Mouse (Mus musculus) adrenal gland, adult (tissue): ENCODE measurements around the gene Pacsin2.
A peak's percentile ranks its signal among the peaks of the same experiment; 100 is the strongest.
"Not testable (repeated sequence)": the region's sequence is repeated elsewhere in the genome, so short reads cannot be mapped to it uniquely, and the experiment has no call there.

Experiments
- DNase-seq, 2 experiments: peaks; one replicate each; pipeline ENCODE4 v3.0.0; 2022 to 2023; ENCODE audit warnings: low spot score in 1 of 2; ENCODE audit not compliant: inconsistent age in 2 of 2

Gene Pacsin2

GRCm38 (mm10) chr15:83481236-83481780 lies 16.9 kb upstream of the Pacsin2 start:
- no peak for DNase-seq

- DNase-seq, result no peak
Observed at GRCm38 (mm10) chr15:83479818-83480217, 15.4 kb upstream of the Pacsin2 start.

GRCm38 (mm10) chr15:83478096-83478495 lies 13.7 kb upstream of the Pacsin2 start:
- no peak for DNase-seq

- DNase-seq, result no peak
Observed at GRCm38 (mm10) chr15:83476593-83477273, 12.3 kb upstream of the Pacsin2 start.

GRCm38 (mm10) chr15:83474466-83474836 lies 10.0 kb upstream of the Pacsin2 start:
- peak; percentile 63 to 81 for DNase-seq

- DNase-seq, result peak; percentile 84 to 88
Observed at GRCm38 (mm10) chr15:83473832-83474465, 9.5 kb upstream of the Pacsin2 start.

GRCm38 (mm10) chr15:83473251-83473650 lies 8.8 kb upstream of the Pacsin2 start:
- no peak for DNase-seq

- peak in 1 of 2 experiments; percentile 39 for DNase-seq
Observed at GRCm38 (mm10) chr15:83471476-83471875, 7.1 kb upstream of the Pacsin2 start.

GRCm38 (mm10) chr15:83470443-83470842 lies 6.0 kb upstream of the Pacsin2 start:
- no peak for DNase-seq

GRCm38 (mm10) chr15:83469279-83469821 lies 4.9 kb upstream of the Pacsin2 start:
- DNase-seq, result no peak

GRCm38 (mm10) chr15:83467232-83467966 lies 3.0 kb upstream of the Pacsin2 start:
- DNase-seq, result no peak

GRCm38 (mm10) chr15:83466331-83466730 lies 1.9 kb upstream of the Pacsin2 start:
- no peak for DNase-seq

GRCm38 (mm10) chr15:83464905-83465650 lies 672 bp upstream of the Pacsin2 start:
- DNase-seq, result no peak

GRCm38 (mm10) chr15:83463369-83464082 lies 880 bp downstream of the Pacsin2 start:
- peak in 1 of 2 experiments; percentile 56 for DNase-seq

- not testable (repeated sequence) for DNase-seq
Observed at GRCm38 (mm10) chr15:83462349-83462748, 2.1 kb downstream of the Pacsin2 start.

GRCm38 (mm10) chr15:83460891-83461290 lies 3.5 kb downstream of the Pacsin2 start:
- DNase-seq, result no peak

GRCm38 (mm10) chr15:83457541-83457940 lies 6.9 kb downstream of the Pacsin2 start:
- DNase-seq, result no peak

GRCm38 (mm10) chr15:83455637-83456036 lies 8.8 kb downstream of the Pacsin2 start:
- DNase-seq, result no peak

- DNase-seq, result no peak
Observed at GRCm38 (mm10) chr15:83455034-83455433, 9.4 kb downstream of the Pacsin2 start.

- DNase-seq, result no peak
Observed at GRCm38 (mm10) chr15:83454419-83454818, 10.0 kb downstream of the Pacsin2 start.
